Mouse (Mus musculus) G1E (cell line): ENCODE data around the gene Prima1.

Experiments
- CTCF ChIP-seq: IDR thresholded peaks from 2 replicates; pipeline ENCODE4 v1.5.1; 2012; ENCODE audit warnings: low read depth, low read length, inconsistent platforms, mixed read lengths
- GATA1 ChIP-seq: IDR thresholded peaks from 2 replicates; pipeline ENCODE4 v1.6.1; 2012; ENCODE audit warnings: borderline replicate concordance, low read length, inconsistent platforms, mixed read lengths
- GATA2 ChIP-seq: IDR thresholded peaks from 2 replicates; pipeline ENCODE4 v1.6.1; 2012; ENCODE audit warnings: low read depth, low read length, inconsistent platforms, borderline replicate concordance
- POLR2AphosphoS5 ChIP-seq: IDR thresholded peaks from 2 replicates; pipeline ENCODE4 v1.6.1; 2012; ENCODE audit warnings: low read depth, low read length, inconsistent platforms; ENCODE audit not compliant: insufficient replicate concordance
- TAL1 ChIP-seq: conservative IDR thresholded peaks from 2 replicates; pipeline ENCODE4 v1.6.1; 2012; ENCODE audit warnings: low read depth, low read length, inconsistent platforms, mixed read lengths

DNA sequence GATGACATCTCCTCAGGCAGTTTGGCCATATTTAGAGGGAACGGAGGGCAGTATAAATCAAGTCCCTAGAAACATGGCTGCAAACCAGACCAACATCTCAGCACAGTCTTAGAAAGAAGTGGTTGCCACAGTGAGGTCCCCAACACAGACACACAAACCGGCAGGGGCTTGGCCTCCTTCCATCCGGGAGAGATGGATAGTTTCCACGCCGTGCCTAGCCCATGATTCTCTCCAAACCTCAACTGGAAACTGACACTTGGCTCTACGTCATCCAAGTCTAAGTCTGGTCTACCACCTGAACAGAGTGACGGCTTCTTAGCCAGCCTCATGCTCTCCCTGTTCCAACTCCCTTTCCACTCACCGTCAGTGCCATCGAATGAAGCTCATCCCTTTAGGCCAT lies 18.3 kb downstream of the Prima1 start:
- TF ChIP-seq TAL1 (no peak), CTCF (no peak), GATA1 (no peak), POLR2AphosphoS5 (no peak), GATA2 (no peak)
